Mouse (Mus musculus): ENCODE measurements around the gene Cltc.

GRCm38 (mm10) chr11:86681423-86681822 lies 75.9 kb downstream of the Cltc start:
- TF ChIP-seq GATA1 (IDR thresholded peaks at IDR 0.05; ENCODE audit: borderline replicate concordance, low read length) (no peak), FLI1 (IDR thresholded peaks at IDR 0.05; ENCODE audit: low read length) (no peak)
